In genomic region chr4:55921217-55921616, GRCm38 (mm10) we compare ENCODE assay signal across 20 mouse cellular contexts.
"Had no signal": no experiment of that assay in that cellular context is flagged by ENCODE, and none has a peak within 500 bp of the region (broad histone marks: within the 10 kb centered on the region; RNA-seq: fewer than 3 reads in every experiment).

No protein-coding gene starts in this region.

- H3K36me3 ChIP-seq: intestine, embryonic 15.5 days; liver, embryonic 12.5 days; liver, embryonic 15.5 days; midbrain, embryonic 12.5 days; midbrain, embryonic 15.5 days; neural tube, embryonic 12.5 days; neural tube, embryonic 15.5 days had no signal

- H3K9ac ChIP-seq: intestine, embryonic 15.5 days; liver, embryonic 12.5 days; liver, embryonic 15.5 days; midbrain, embryonic 12.5 days; midbrain, embryonic 15.5 days; neural tube, embryonic 12.5 days; neural tube, embryonic 15.5 days had no signal

- H3K27ac ChIP-seq: intestine, embryonic 15.5 days; layer of hippocampus, adult 2 months; liver, embryonic 12.5 days; liver, embryonic 15.5 days; midbrain, embryonic 12.5 days; midbrain, embryonic 15.5 days; neural tube, embryonic 12.5 days; neural tube, embryonic 15.5 days had no signal

- H3K4me2 ChIP-seq: intestine, embryonic 15.5 days; liver, embryonic 12.5 days; liver, embryonic 15.5 days; midbrain, embryonic 12.5 days; midbrain, embryonic 15.5 days; neural tube, embryonic 12.5 days; neural tube, embryonic 15.5 days had no signal

- DNase-seq: kidney, adult 18-20 months; kidney, adult 9 months; kidney, postnatal 14 days; kidney, postnatal 4 days; layer of hippocampus, adult 9-11 months; lung, adult 18-20 months; lung, postnatal 4 days; right cerebral cortex, adult 18-20 months; right cerebral cortex, postnatal 14 days; right cerebral cortex, postnatal 4 days; thymus, adult 18-20 months; thymus, postnatal 36 days had no signal

- H3K4me3 ChIP-seq: intestine, embryonic 15.5 days; layer of hippocampus, adult 2 months; liver, embryonic 12.5 days; liver, embryonic 15.5 days; midbrain, embryonic 12.5 days; midbrain, embryonic 15.5 days; neural tube, embryonic 12.5 days; neural tube, embryonic 15.5 days had no signal

- ATAC-seq: intestine, embryonic 15.5 days; liver, embryonic 12.5 days; midbrain, embryonic 15.5 days had no signal

- H3K27me3 ChIP-seq: intestine, embryonic 15.5 days; liver, embryonic 12.5 days; liver, embryonic 15.5 days; midbrain, embryonic 12.5 days; midbrain, embryonic 15.5 days; neural tube, embryonic 12.5 days; neural tube, embryonic 15.5 days had no signal

- H3K4me1 ChIP-seq: intestine, embryonic 15.5 days; liver, embryonic 12.5 days; liver, embryonic 15.5 days; midbrain, embryonic 12.5 days; midbrain, embryonic 15.5 days; neural tube, embryonic 12.5 days; neural tube, embryonic 15.5 days had no signal

- H3K9me3 ChIP-seq: intestine, embryonic 15.5 days; liver, embryonic 12.5 days; liver, embryonic 15.5 days; midbrain, embryonic 12.5 days; midbrain, embryonic 15.5 days; neural tube, embryonic 12.5 days; neural tube, embryonic 15.5 days had no signal
